Mouse (Mus musculus): ENCODE data around the gene Cdkal1. TPM values are rescaled to one million over a fixed set of nuclear protein-coding genes. Genes with fewer than 3 reads are reported as not detected.

Cdkal1 gene
- polyA plus RNA-seq, 1 experiment, result 5.6 TPM

DNA sequence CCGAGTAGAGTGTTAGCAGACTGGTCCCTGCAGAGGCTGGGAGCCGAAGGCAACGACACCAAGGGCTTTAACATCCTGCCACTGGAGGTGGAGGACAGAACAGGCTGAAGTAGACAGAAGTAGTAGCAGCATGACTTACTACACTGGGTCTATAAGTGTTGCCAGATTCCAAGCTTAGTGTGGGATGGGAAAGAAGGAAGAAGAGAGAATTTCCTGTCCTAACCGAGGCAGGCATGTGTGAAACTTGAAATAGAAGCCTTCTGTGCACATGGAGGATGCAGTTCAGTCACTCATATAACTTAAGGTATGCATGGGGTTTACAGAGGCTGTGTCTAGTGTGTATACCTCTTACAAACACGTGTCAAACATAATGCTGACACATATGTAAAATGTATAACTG lies 465.4 kb downstream of the Cdkal1 start:
- no peak for TF ChIP-seq TCF3 (IDR thresholded peaks at IDR 0.05; ENCODE audit: insufficient read length, low read depth)
- TF ChIP-seq MYOG (IDR thresholded peaks at IDR 0.05; ENCODE audit: control insufficient read depth in 1 of 3, insufficient read depth in 1 of 3, insufficient read length in 2 of 3, low read depth in 2 of 3), result no peak
- TF ChIP-seq POLR2A (IDR thresholded peaks at IDR 0.05; ENCODE audit: insufficient read length, low read depth), result no peak
- TF ChIP-seq MAX (IDR thresholded peaks at IDR 0.05; ENCODE audit: low read depth), result no peak
- no peaks in the 10 kb centered on the region for H3K36me3 ChIP-seq (ENCODE audit: control insufficient read depth, insufficient read depth)
- H3K79me2 ChIP-seq (ENCODE audit: control insufficient read depth, insufficient read depth), result no peaks in the 10 kb centered on the region
- no peak overlapping the region for H3ac ChIP-seq (ENCODE audit: control insufficient read depth, insufficient read length)
- no peaks in the 10 kb centered on the region for H3K27me3 ChIP-seq (ENCODE audit: control insufficient read depth, insufficient read depth, insufficient read length)
- H3K4me2 ChIP-seq (ENCODE audit: low read depth), result no peak overlapping the region
- no peak overlapping the region for H3K4me3 ChIP-seq

DNA sequence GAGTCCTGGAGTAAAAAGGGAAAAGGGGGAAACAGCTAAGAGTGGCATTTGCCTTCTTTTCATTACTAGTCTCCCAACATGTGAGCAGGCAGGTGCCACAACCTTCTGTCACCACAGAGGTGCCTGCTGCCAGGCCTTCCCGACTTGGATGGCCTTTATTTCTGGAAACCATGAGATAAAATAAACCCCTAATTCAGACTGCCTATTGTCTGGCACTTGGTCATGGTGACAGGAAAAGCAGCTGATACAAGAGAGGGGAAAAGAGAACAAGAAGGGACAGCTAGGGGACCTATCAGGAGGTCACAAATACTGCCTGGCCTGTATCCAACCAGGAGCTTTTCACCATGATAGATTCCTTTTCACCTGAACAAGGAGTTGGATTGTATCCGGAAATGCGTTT lies 466.6 kb downstream of the Cdkal1 start:
- H3ac ChIP-seq (ENCODE audit: control insufficient read depth, insufficient read length), result no peak overlapping the region
- TF ChIP-seq CEBPB (IDR thresholded peaks at IDR 0.05; ENCODE audit: insufficient read depth, poor library complexity, severe bottlenecking), result no peak
- TF ChIP-seq REST (IDR thresholded peaks at IDR 0.05; ENCODE audit: insufficient read depth, insufficient read length), result no peak
- no peak for TF ChIP-seq POLR2AphosphoS2 (IDR thresholded peaks at IDR 0.05; ENCODE audit: insufficient read length, low read depth)
- no peak for TF ChIP-seq E2F4 (IDR thresholded peaks at IDR 0.05; ENCODE audit: insufficient read depth)
- TF ChIP-seq TCF12 (IDR thresholded peaks at IDR 0.05; ENCODE audit: insufficient read depth, poor library complexity, severe bottlenecking), result no peak
- no peak for TF ChIP-seq MYOD1 (IDR thresholded peaks at IDR 0.05; ENCODE audit: control insufficient read depth in 1 of 3, insufficient read length in 2 of 3, low read depth in 2 of 3)
- TF ChIP-seq TCF3 (IDR thresholded peaks at IDR 0.05; ENCODE audit: insufficient read length, low read depth), result no peak
- no peak for TF ChIP-seq USF1 (IDR thresholded peaks at IDR 0.05; ENCODE audit: low read depth)
- TF ChIP-seq MYOG (IDR thresholded peaks at IDR 0.05; ENCODE audit: control insufficient read depth in 1 of 3, insufficient read depth in 1 of 3, insufficient read length in 2 of 3, low read depth in 2 of 3), result no peak
- TF ChIP-seq SRF (IDR thresholded peaks at IDR 0.05; ENCODE audit: control insufficient read depth, insufficient read length, low read depth), result no peak
- no peak for TF ChIP-seq MAX (IDR thresholded peaks at IDR 0.05; ENCODE audit: low read depth)
- TF ChIP-seq POLR2A (IDR thresholded peaks at IDR 0.05; ENCODE audit: insufficient read length, low read depth), result no peak
- H3K36me3 ChIP-seq (ENCODE audit: control insufficient read depth, insufficient read depth), result no peaks in the 10 kb centered on the region
- H3K4me3 ChIP-seq, result no peak overlapping the region
- H3K4me2 ChIP-seq (ENCODE audit: low read depth), result no peak overlapping the region
- no peaks in the 10 kb centered on the region for H3K27me3 ChIP-seq (ENCODE audit: control insufficient read depth, insufficient read depth, insufficient read length)
- H3K79me2 ChIP-seq (ENCODE audit: control insufficient read depth, insufficient read depth), result no peaks in the 10 kb centered on the region

DNA sequence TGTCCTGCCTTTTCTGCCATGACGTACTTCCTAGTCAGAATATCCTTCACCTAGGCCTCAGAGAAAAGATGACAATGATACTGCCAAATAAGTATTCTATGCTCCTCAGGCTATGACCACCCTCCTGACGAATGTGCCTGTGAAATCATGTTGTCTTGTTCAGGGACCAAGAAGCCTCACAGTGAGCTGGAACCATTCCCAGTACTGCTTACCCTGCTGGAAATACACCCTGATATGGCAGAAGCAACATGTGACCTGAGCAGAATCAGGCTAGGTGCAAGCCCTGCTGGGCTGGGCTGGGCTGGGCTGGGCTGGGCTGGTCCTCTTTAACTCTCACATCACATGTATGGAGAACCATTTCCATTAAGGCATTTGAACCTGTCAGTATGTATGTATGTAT lies 477.9 kb downstream of the Cdkal1 start:
- no peaks in the 10 kb centered on the region for H3K27me3 ChIP-seq (ENCODE audit: control insufficient read depth, insufficient read depth, insufficient read length)
- H3K4me3 ChIP-seq, result no peak overlapping the region
- no peaks in the 10 kb centered on the region for H3K36me3 ChIP-seq (ENCODE audit: control insufficient read depth, insufficient read depth)
- no peaks in the 10 kb centered on the region for H3K79me2 ChIP-seq (ENCODE audit: control insufficient read depth, insufficient read depth)
- no peak overlapping the region for H3K4me2 ChIP-seq (ENCODE audit: low read depth)
- no peak overlapping the region for H3ac ChIP-seq (ENCODE audit: control insufficient read depth, insufficient read length)
- TF ChIP-seq POLR2A (IDR thresholded peaks at IDR 0.05; ENCODE audit: insufficient read length, low read depth), result no peak
- no peak for TF ChIP-seq REST (IDR thresholded peaks at IDR 0.05; ENCODE audit: insufficient read depth, insufficient read length)
- TF ChIP-seq MYOG (IDR thresholded peaks at IDR 0.05; ENCODE audit: control insufficient read depth in 1 of 3, insufficient read depth in 1 of 3, insufficient read length in 2 of 3, low read depth in 2 of 3), result no peak
- no peak for TF ChIP-seq MAX (IDR thresholded peaks at IDR 0.05; ENCODE audit: low read depth)

DNA sequence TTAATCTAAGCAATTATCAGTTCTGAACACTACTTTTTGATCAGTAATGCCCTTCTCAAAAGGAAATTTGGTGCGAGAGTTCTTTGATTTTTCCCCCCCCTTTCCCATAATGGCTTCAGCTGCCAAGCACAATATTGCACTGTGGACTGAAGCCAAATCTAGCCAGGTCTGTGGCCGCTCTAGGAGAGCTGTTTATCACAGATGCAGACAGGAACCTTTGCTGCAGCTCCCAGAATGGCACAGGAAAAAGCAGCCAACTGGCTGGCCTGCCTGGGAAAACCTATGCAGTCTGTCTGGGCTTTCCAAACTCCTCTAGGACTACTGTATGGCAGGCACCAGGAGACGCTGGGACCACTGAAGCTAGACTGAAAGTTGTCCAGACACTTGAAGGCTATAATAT lies 483.6 kb downstream of the Cdkal1 start:
- no peaks in the 10 kb centered on the region for H3K79me2 ChIP-seq (ENCODE audit: control insufficient read depth, insufficient read depth)
- H3K36me3 ChIP-seq (ENCODE audit: control insufficient read depth, insufficient read depth), result no peaks in the 10 kb centered on the region
- H3ac ChIP-seq (ENCODE audit: control insufficient read depth, insufficient read length), result no peak overlapping the region
- no peaks in the 10 kb centered on the region for H3K27me3 ChIP-seq (ENCODE audit: control insufficient read depth, insufficient read depth, insufficient read length)
- no peak overlapping the region for H3K4me3 ChIP-seq
- H3K4me2 ChIP-seq (ENCODE audit: low read depth), result no peak overlapping the region
- TF ChIP-seq MAX (IDR thresholded peaks at IDR 0.05; ENCODE audit: low read depth), result no peak
- TF ChIP-seq MYOG (IDR thresholded peaks at IDR 0.05; ENCODE audit: control insufficient read depth in 1 of 3, insufficient read depth in 1 of 3, insufficient read length in 2 of 3, low read depth in 2 of 3), result no peak
- no peak for TF ChIP-seq USF1 (IDR thresholded peaks at IDR 0.05; ENCODE audit: low read depth)
- TF ChIP-seq SRF (IDR thresholded peaks at IDR 0.05; ENCODE audit: control insufficient read depth, insufficient read length, low read depth), result no peak
- no peak for TF ChIP-seq REST (IDR thresholded peaks at IDR 0.05; ENCODE audit: insufficient read depth, insufficient read length)
- no peak for TF ChIP-seq CEBPB (IDR thresholded peaks at IDR 0.05; ENCODE audit: insufficient read depth, poor library complexity, severe bottlenecking)
- TF ChIP-seq POLR2AphosphoS2 (IDR thresholded peaks at IDR 0.05; ENCODE audit: insufficient read length, low read depth), result no peak
- no peak for TF ChIP-seq E2F4 (IDR thresholded peaks at IDR 0.05; ENCODE audit: insufficient read depth)
- no peak for TF ChIP-seq POLR2A (IDR thresholded peaks at IDR 0.05; ENCODE audit: insufficient read length, low read depth)
- TF ChIP-seq MYOD1 (IDR thresholded peaks at IDR 0.05; ENCODE audit: control insufficient read depth in 1 of 3, insufficient read length in 2 of 3, low read depth in 2 of 3), result no peak
- TF ChIP-seq TCF3 (IDR thresholded peaks at IDR 0.05; ENCODE audit: insufficient read length, low read depth), result no peak
- no peak for TF ChIP-seq TCF12 (IDR thresholded peaks at IDR 0.05; ENCODE audit: insufficient read depth, poor library complexity, severe bottlenecking)

DNA sequence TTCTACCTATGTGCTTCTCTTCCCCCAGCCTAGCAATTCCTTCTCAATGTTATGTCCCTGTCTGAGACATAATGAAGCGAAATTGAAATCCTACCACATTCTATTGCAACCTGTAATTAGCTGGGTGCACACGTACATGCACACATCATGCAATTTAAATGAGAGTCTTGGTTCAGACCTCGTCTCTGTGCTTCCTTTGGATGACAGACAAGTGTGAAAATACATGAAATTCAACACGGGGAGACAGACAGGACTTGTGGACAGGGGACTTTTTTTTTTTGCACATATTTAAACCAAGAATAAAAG lies 484.1 kb downstream of the Cdkal1 start:
- TF ChIP-seq TCF12 (IDR thresholded peaks at IDR 0.05; ENCODE audit: insufficient read depth, poor library complexity, severe bottlenecking) (no peak), POLR2AphosphoS2 (IDR thresholded peaks at IDR 0.05; ENCODE audit: insufficient read length, low read depth) (no peak), TCF3 (IDR thresholded peaks at IDR 0.05; ENCODE audit: insufficient read length, low read depth) (no peak), MYOG (IDR thresholded peaks at IDR 0.05; ENCODE audit: control insufficient read depth in 1 of 3, insufficient read depth in 1 of 3, insufficient read length in 2 of 3, low read depth in 2 of 3) (no peak), POLR2A (IDR thresholded peaks at IDR 0.05; ENCODE audit: insufficient read length, low read depth) (no peak), SRF (IDR thresholded peaks at IDR 0.05; ENCODE audit: control insufficient read depth, insufficient read length, low read depth) (no peak), USF1 (IDR thresholded peaks at IDR 0.05; ENCODE audit: low read depth) (no peak), MYOD1 (IDR thresholded peaks at IDR 0.05; ENCODE audit: control insufficient read depth in 1 of 3, insufficient read length in 2 of 3, low read depth in 2 of 3) (no peak), REST (IDR thresholded peaks at IDR 0.05; ENCODE audit: insufficient read depth, insufficient read length) (no peak), E2F4 (IDR thresholded peaks at IDR 0.05; ENCODE audit: insufficient read depth) (no peak), CEBPB (IDR thresholded peaks at IDR 0.05; ENCODE audit: insufficient read depth, poor library complexity, severe bottlenecking) (no peak), MAX (IDR thresholded peaks at IDR 0.05; ENCODE audit: low read depth) (no peak)
- no peak overlapping the region for H3ac ChIP-seq (ENCODE audit: control insufficient read depth, insufficient read length)
- H3K4me3 ChIP-seq, result no peak overlapping the region
- H3K79me2 ChIP-seq (ENCODE audit: control insufficient read depth, insufficient read depth), result no peaks in the 10 kb centered on the region
- H3K27me3 ChIP-seq (ENCODE audit: control insufficient read depth, insufficient read depth, insufficient read length), result no peaks in the 10 kb centered on the region
- no peak overlapping the region for H3K4me2 ChIP-seq (ENCODE audit: low read depth)
- no peaks in the 10 kb centered on the region for H3K36me3 ChIP-seq (ENCODE audit: control insufficient read depth, insufficient read depth)

Data from myocyte (in vitro differentiated cells).